Mouse (Mus musculus) G1E (cell line): ENCODE measurements around the gene Trim50. TPM values are rescaled to one million over a fixed set of nuclear protein-coding genes. Genes with fewer than 3 reads are reported as not detected.

Source experiments
- ATAC-seq: 2 replicates; pipeline ENCODE4 v1.8.0; 2016; ENCODE audit warnings: mild to moderate bottlenecking; ENCODE audit not compliant: insufficient number of reproducible peaks, poor library complexity, low FRiP score, severe bottlenecking; ENCODE audit errors: extremely low read depth
- DNase-seq: peaks from one replicate; pipeline ENCODE4 v3.0.0; 2012; ENCODE audit warnings: low spot score
- H3K27me3 ChIP-seq: 2 replicates; pipeline ENCODE4 v1.6.1; 2012; ENCODE audit warnings: mild to moderate bottlenecking, low read length, inconsistent platforms; ENCODE audit not compliant: insufficient read depth
- H3K36me3 ChIP-seq: replicated peaks from 2 replicates; pipeline ENCODE3; 2012; ENCODE audit warnings: mild to moderate bottlenecking, inconsistent platforms
- H3K4me1 ChIP-seq: 2 replicates; pipeline ENCODE4 v1.6.1; 2012; ENCODE audit warnings: low read depth, low read length, inconsistent platforms, mixed read lengths; ENCODE audit not compliant: insufficient read depth
- H3K4me3 ChIP-seq: 2 replicates; pipeline ENCODE4 v1.5.1; 2012; ENCODE audit warnings: low read depth, mild to moderate bottlenecking, inconsistent platforms, low read length, moderate library complexity, mixed read lengths
- H3K9me3 ChIP-seq: replicated peaks from 2 replicates; pipeline ENCODE4 v1.6.1; 2012; ENCODE audit warnings: inconsistent platforms
- CTCF ChIP-seq: IDR thresholded peaks from 2 replicates; pipeline ENCODE4 v1.5.1; 2012; ENCODE audit warnings: low read depth, low read length, inconsistent platforms, mixed read lengths
- GATA1 ChIP-seq: IDR thresholded peaks from 2 replicates; pipeline ENCODE4 v1.6.1; 2012; ENCODE audit warnings: borderline replicate concordance, low read length, inconsistent platforms, mixed read lengths
- GATA2 ChIP-seq: IDR thresholded peaks from 2 replicates; pipeline ENCODE4 v1.6.1; 2012; ENCODE audit warnings: low read depth, low read length, inconsistent platforms, borderline replicate concordance
- POLR2AphosphoS5 ChIP-seq: IDR thresholded peaks from 2 replicates; pipeline ENCODE4 v1.6.1; 2012; ENCODE audit warnings: low read depth, low read length, inconsistent platforms; ENCODE audit not compliant: insufficient replicate concordance
- TAL1 ChIP-seq: conservative IDR thresholded peaks from 2 replicates; pipeline ENCODE4 v1.6.1; 2012; ENCODE audit warnings: low read depth, low read length, inconsistent platforms, mixed read lengths
- polyA plus RNA-seq: library from polyadenylated mRNA; stranded (reverse); fragments of >175 nt; gene quantifications from 2 replicates; pipeline ENCODE4 v1.2.3, GENCODE M21; 2012
- total RNA-seq, 2 experiments: library from RNA; stranded (forward) in 1 of 2; stranded (reverse) in 1 of 2; fragments of 200-1000 nt in 1 of 2; fragments of >200 nt in 1 of 2; fragmentation: Nextera tagmentation in 1 of 2; gene quantifications; 2 replicates each; pipeline ENCODE4 v1.2.3; 2014 to 2017

Gene Trim50
- total and polyA plus RNA-seq, 3 experiments, result 0.16 TPM; not detected in 2

DNA sequence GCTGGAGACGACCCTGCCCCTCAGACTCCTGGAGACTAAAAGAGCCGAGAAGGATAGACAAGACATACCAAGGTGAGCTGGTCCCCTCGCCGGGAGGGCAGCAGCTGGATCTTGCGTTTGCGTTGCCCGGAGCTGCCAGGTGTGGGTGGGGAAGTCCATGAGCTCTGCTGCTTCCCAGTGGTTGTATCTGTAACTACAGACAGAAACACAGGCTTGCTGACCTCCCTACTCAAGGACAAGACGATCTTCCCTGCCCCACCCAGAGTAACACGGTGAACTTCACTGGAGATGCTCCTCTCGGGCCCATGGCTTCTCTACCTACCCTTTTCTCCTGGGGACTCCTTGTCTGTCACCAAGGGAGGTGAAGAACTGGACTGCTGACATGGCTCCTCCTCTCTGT is 30.7 kb downstream of the Trim50 start:
- no peaks in the 10 kb centered on the region for H3K9me3 ChIP-seq
- H3K4me1 ChIP-seq, result peaks cover 23% of the 10 kb centered on the region
- ATAC-seq (no peak), DNase-seq (no peak)
- no peak overlapping the region for H3K4me3 ChIP-seq
- H3K36me3 ChIP-seq, result peaks cover 97% of the 10 kb centered on the region
- TF ChIP-seq TAL1, result no peak
- TF ChIP-seq CTCF, result no peak
- no peak for TF ChIP-seq POLR2AphosphoS5
- TF ChIP-seq GATA2, result no peak
- TF ChIP-seq GATA1, result no peak
- H3K27me3 ChIP-seq, result no peaks in the 10 kb centered on the region

- DNase-seq (peak; percentile 80), ATAC-seq (peak; percentile 58)
- Histone ChIP-seq H3K4me1 (peaks cover 46% of the 10 kb centered on the region), H3K4me3 (peak within 1 kb of the TSS; percentile 94), H3K9me3 (no peaks in the 10 kb centered on the region), H3K36me3 (peaks cover 36% of the 10 kb centered on the region), H3K27me3 (peaks cover 6% of the 10 kb centered on the region; the same call in 1 of the 2 replicates)
- TF ChIP-seq GATA2 (no peak), GATA1 (no peak)
Measured at GRCm38 (mm10) chr5:135394004-135394823, 41.1 kb downstream of the Trim50 start, which contains the start of gene Pom121. TSS of gene Pom121 (minus strand) at chr5:135394546.

- ATAC-seq, result no peak
- TF ChIP-seq GATA2 (no peak), CTCF (peak; percentile 55)
- Histone ChIP-seq H3K27me3 (peaks cover 6% of the 10 kb centered on the region; the same call in 1 of the 2 replicates), H3K36me3 (peaks cover 19% of the 10 kb centered on the region), H3K4me3 (no peak overlapping the region), H3K9me3 (no peaks in the 10 kb centered on the region), H3K4me1 (peaks cover 41% of the 10 kb centered on the region)
- DNase-seq, result no peak
Measured at GRCm38 (mm10) chr5:135395826-135396225, 42.7 kb downstream of the Trim50 start.

GRCm38 (mm10) chr5:135399382-135399781 is 46.3 kb downstream of the Trim50 start:
- H3K36me3 ChIP-seq, result no peaks in the 10 kb centered on the region
- H3K4me3 ChIP-seq, result no peak overlapping the region
- DNase-seq (no peak), ATAC-seq (no peak)
- TF ChIP-seq POLR2AphosphoS5 (no peak), GATA1 (no peak), CTCF (no peak), TAL1 (no peak), GATA2 (no peak)
- peaks cover 16% of the 10 kb centered on the region for H3K4me1 ChIP-seq
- H3K9me3 ChIP-seq, result no peaks in the 10 kb centered on the region
- H3K27me3 ChIP-seq, result peaks cover 8% of the 10 kb centered on the region

GRCm38 (mm10) chr5:135400244-135400643 is 47.1 kb downstream of the Trim50 start:
- TF ChIP-seq CTCF (peak; percentile 92), GATA1 (no peak), POLR2AphosphoS5 (no peak), TAL1 (no peak)
- no peak overlapping the region for H3K4me3 ChIP-seq
- peaks cover 12% of the 10 kb centered on the region for H3K27me3 ChIP-seq
- H3K9me3 ChIP-seq, result no peaks in the 10 kb centered on the region
- H3K36me3 ChIP-seq, result no peaks in the 10 kb centered on the region
- peaks cover 11% of the 10 kb centered on the region for H3K4me1 ChIP-seq
- ATAC-seq (no peak; the same call in 1 of the 2 replicates), DNase-seq (peak; percentile 44)

GRCm38 (mm10) chr5:135404623-135405022 is 51.5 kb downstream of the Trim50 start:
- H3K36me3 ChIP-seq, result no peaks in the 10 kb centered on the region
- H3K27me3 ChIP-seq, result peaks cover 29% of the 10 kb centered on the region
- no peaks in the 10 kb centered on the region for H3K4me1 ChIP-seq
- no peak overlapping the region for H3K4me3 ChIP-seq
- DNase-seq (no peak), ATAC-seq (no peak)
- no peak for TF ChIP-seq CTCF
- TF ChIP-seq POLR2AphosphoS5, result no peak
- no peak for TF ChIP-seq GATA1
- no peaks in the 10 kb centered on the region for H3K9me3 ChIP-seq

GRCm38 (mm10) chr5:135405437-135405836 is 52.3 kb downstream of the Trim50 start:
- Histone ChIP-seq H3K9me3 (no peaks in the 10 kb centered on the region), H3K4me3 (no peak overlapping the region), H3K4me1 (no peaks in the 10 kb centered on the region), H3K36me3 (no peaks in the 10 kb centered on the region), H3K27me3 (peaks cover 31% of the 10 kb centered on the region)
- TF ChIP-seq TAL1 (no peak), GATA2 (no peak), GATA1 (no peak), POLR2AphosphoS5 (no peak), CTCF (no peak)
- ATAC-seq, result no peak
- DNase-seq, result no peak
